Mouse (Mus musculus) kidney, adult 11 months (tissue): ENCODE results near the gene Nmnat1.
A peak's percentile ranks its signal among the peaks of the same experiment; 100 is the strongest.

Source experiments
- DNase-seq: peaks from one replicate; pipeline ENCODE4 v3.0.0; 2022

Nmnat1 gene

GRCm38 (mm10) chr4:149485053-149485824, at the start of gene Nmnat1, which contains the start of gene Lzic:
Gene Nmnat1, minus strand, starts transcription at chr4:149485202.
Gene Lzic, plus strand, starts transcription at chr4:149485229.
- peak; percentile 92 for DNase-seq

GRCm38 (mm10) chr4:149529691-149530090, 44.7 kb upstream of the Nmnat1 start:
- no peak for DNase-seq

GRCm38 (mm10) chr4:149527621-149528354, 42.8 kb upstream of the Nmnat1 start:
- DNase-seq = no peak

GRCm38 (mm10) chr4:149526330-149526729, 41.3 kb upstream of the Nmnat1 start:
- no peak for DNase-seq

- DNase-seq = no peak
Observed at GRCm38 (mm10) chr4:149525811-149526210, 40.8 kb upstream of the Nmnat1 start.

GRCm38 (mm10) chr4:149525170-149525569, 40.2 kb upstream of the Nmnat1 start:
- no peak for DNase-seq

- no peak for DNase-seq
Observed at GRCm38 (mm10) chr4:149523961-149524360, 39.0 kb upstream of the Nmnat1 start.

- DNase-seq = peak; percentile 64
Observed at GRCm38 (mm10) chr4:149521258-149521657, 36.3 kb upstream of the Nmnat1 start.

- peak; percentile 14 for DNase-seq
Observed at GRCm38 (mm10) chr4:149518351-149519220, 33.6 kb upstream of the Nmnat1 start.

- peak; percentile 99 for DNase-seq
Observed at GRCm38 (mm10) chr4:149517868-149518340, 32.9 kb upstream of the Nmnat1 start, which contains the start of gene Ctnnbip1. Gene Ctnnbip1, plus strand, starts transcription at chr4:149518236.

- DNase-seq = no peak
Observed at GRCm38 (mm10) chr4:149515706-149516105, 30.7 kb upstream of the Nmnat1 start.

GRCm38 (mm10) chr4:149512072-149512471, 27.1 kb upstream of the Nmnat1 start:
- DNase-seq = no peak

- DNase-seq = no peak
Observed at GRCm38 (mm10) chr4:149511221-149511646, 26.2 kb upstream of the Nmnat1 start.

GRCm38 (mm10) chr4:149506904-149507303, 21.9 kb upstream of the Nmnat1 start:
- no peak for DNase-seq

GRCm38 (mm10) chr4:149505261-149505967, 20.4 kb upstream of the Nmnat1 start:
- DNase-seq = no peak

- no peak for DNase-seq
Observed at GRCm38 (mm10) chr4:149504858-149505257, 19.9 kb upstream of the Nmnat1 start.

GRCm38 (mm10) chr4:149504363-149504762, 19.4 kb upstream of the Nmnat1 start:
- DNase-seq = no peak

- no peak for DNase-seq
Observed at GRCm38 (mm10) chr4:149499790-149500189, 14.8 kb upstream of the Nmnat1 start.

- DNase-seq = no peak
Observed at GRCm38 (mm10) chr4:149498901-149499300, 13.9 kb upstream of the Nmnat1 start.

- no peak for DNase-seq
Observed at GRCm38 (mm10) chr4:149496612-149497011, 11.6 kb upstream of the Nmnat1 start.

GRCm38 (mm10) chr4:149491151-149491550, 6.1 kb upstream of the Nmnat1 start:
- DNase-seq = no peak
